Mouse (Mus musculus) liver, adult 2 months (tissue): ENCODE data around the gene Bcl2l11. TPM values are rescaled to one million over a fixed set of nuclear protein-coding genes. Genes with fewer than 3 reads are reported as not detected.

Source experiments
- DNase-seq: peaks from one replicate; pipeline ENCODE4 v3.0.0-alpha.2; 2011; ENCODE audit warnings: low read depth, low spot score; ENCODE audit errors: extremely low read depth
- H3K27ac ChIP-seq: fragments of 200-500 bp; replicated peaks from 2 replicates; pipeline ENCODE4 v1.5.1; 2012; ENCODE audit warnings: low read depth, mild to moderate bottlenecking, control low read depth, inconsistent platforms, low read length; ENCODE audit not compliant: insufficient read depth
- H3K27me3 ChIP-seq: fragments of 200-500 bp; 2 replicates; pipeline ENCODE4 v1.6.1; 2012; ENCODE audit warnings: mild to moderate bottlenecking, moderate library complexity, low read length, inconsistent platforms; ENCODE audit not compliant: control insufficient read depth, insufficient read depth
- H3K36me3 ChIP-seq: fragments of 200-500 bp; 2 replicates; pipeline ENCODE4 v1.6.1; 2012; ENCODE audit warnings: low read length, inconsistent platforms; ENCODE audit not compliant: control insufficient read depth, insufficient read depth
- H3K4me1 ChIP-seq: fragments of 200-500 bp; 2 replicates; pipeline ENCODE4 v1.6.1; 2011; ENCODE audit warnings: low read length; ENCODE audit not compliant: control insufficient read depth, insufficient read depth
- H3K4me3 ChIP-seq: fragments of 200-500 bp; 2 replicates; pipeline ENCODE4 v1.5.1; 2011; ENCODE audit warnings: low read depth, mild to moderate bottlenecking, control low read depth, low read length, moderate library complexity; ENCODE audit not compliant: insufficient read depth
- H3K79me2 ChIP-seq: fragments of 200-500 bp; 2 replicates; pipeline ENCODE4 v1.6.1; 2012; ENCODE audit warnings: inconsistent platforms, mild to moderate bottlenecking, low read length, moderate library complexity; ENCODE audit not compliant: control insufficient read depth, insufficient read depth
- H3K9ac ChIP-seq: fragments of 200-500 bp; 2 replicates; pipeline ENCODE4 v1.6.1; 2012; ENCODE audit warnings: low read depth, mild to moderate bottlenecking, control low read depth, inconsistent platforms, low read length
- CTCF ChIP-seq: fragments of 200-500 bp; IDR thresholded peaks from 2 replicates; pipeline ENCODE4 v1.5.1; 2011; ENCODE audit warnings: low read depth, low read length, control low read depth
- POLR2A ChIP-seq: fragments of 200-500 bp; IDR thresholded peaks from 2 replicates; pipeline ENCODE4 v1.6.1; 2011; ENCODE audit warnings: low read length, control low read depth; ENCODE audit not compliant: insufficient read depth; ENCODE audit errors: extremely low read depth
- WGBS: fragments of 180-500 bp; shearing (Covaris S2); methylation state at CpG from one replicate; pipeline ENCODE4 v1.1.7; 2018; 5-methylcytosine and 5-hydroxymethylcytosine counted together
- polyA plus RNA-seq: library from polyadenylated mRNA; depleted of rRNA; stranded (reverse); fragments of >200 nt; gene quantifications from 2 replicates; pipeline ENCODE4 v1.2.3, GENCODE M21; 2012
- total RNA-seq: library from RNA; depleted of rRNA; stranded (reverse); fragments of >200 nt; gene quantifications from 2 replicates; pipeline ENCODE4 v1.2.3, GENCODE M21; 2014

Bcl2l11 gene
- total and polyA plus RNA-seq, 2 experiments = 2.7 to 4.0 TPM

GRCm38 (mm10) chr2:128102086-128102485 is 23.8 kb upstream of the Bcl2l11 start:
- H3K4me3 ChIP-seq = no peak overlapping the region
- TF ChIP-seq CTCF (no peak), POLR2A (no peak)
- H3K4me1 ChIP-seq = no peaks in the 10 kb centered on the region
- H3K9ac ChIP-seq = no peak overlapping the region
- H3K79me2 ChIP-seq = no peaks in the 10 kb centered on the region
- H3K27ac ChIP-seq = no peak overlapping the region
- no peaks in the 10 kb centered on the region for H3K27me3 ChIP-seq
- WGBS = 86% methylated on average over 9 of the region's 9 CpGs
- H3K36me3 ChIP-seq = no peaks in the 10 kb centered on the region
- no peak for DNase-seq

DNA sequence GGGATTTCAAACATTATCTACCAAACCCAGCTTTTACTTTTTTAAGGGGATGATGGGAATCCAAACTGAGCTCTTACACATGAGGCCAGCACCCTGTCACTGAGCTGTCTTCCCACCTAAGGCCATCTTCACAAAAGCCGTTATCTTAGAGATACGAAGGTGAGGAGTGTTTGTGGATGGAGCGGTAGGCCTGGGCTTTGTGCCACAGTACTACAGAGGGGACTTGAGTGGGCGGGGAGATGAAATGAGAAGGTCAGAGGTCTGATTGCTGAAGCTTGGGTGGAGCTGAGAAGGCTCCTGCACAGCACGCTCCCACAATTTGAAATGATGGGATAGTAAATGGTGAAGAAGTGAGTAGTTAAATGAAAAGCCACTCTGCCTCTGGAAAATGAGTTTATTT is 21.0 kb upstream of the Bcl2l11 start:
- WGBS = 59% methylated on average over 5 of the region's 5 CpGs
- Histone ChIP-seq H3K27ac (no peak overlapping the region), H3K27me3 (no peaks in the 10 kb centered on the region), H3K36me3 (no peaks in the 10 kb centered on the region), H3K4me1 (no peaks in the 10 kb centered on the region), H3K4me3 (no peak overlapping the region), H3K79me2 (no peaks in the 10 kb centered on the region), H3K9ac (no peak overlapping the region)
- no peak for DNase-seq
- no peak for TF ChIP-seq CTCF
- TF ChIP-seq POLR2A = no peak

DNA sequence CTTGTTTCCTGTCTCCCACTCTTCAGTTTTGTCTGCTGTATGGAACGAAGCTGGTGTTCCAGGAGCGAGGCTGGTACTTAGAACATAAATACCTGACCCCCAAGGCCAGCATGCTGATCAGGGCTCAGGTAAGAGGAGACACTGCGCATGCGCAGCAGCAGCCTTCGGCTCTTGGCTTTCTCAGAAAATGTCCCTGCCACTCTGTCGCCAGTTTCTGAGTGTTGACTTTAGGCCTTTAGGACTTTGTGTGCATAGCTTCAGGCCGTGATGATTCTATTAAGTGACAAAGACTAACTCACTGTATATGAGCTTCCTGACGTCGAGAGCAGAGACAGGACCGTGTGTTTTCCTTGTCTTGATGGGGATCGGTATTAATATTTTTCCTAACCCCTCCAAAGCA is 20.2 kb upstream of the Bcl2l11 start:
- no peaks in the 10 kb centered on the region for H3K36me3 ChIP-seq
- TF ChIP-seq CTCF (no peak), POLR2A (no peak)

GRCm38 (mm10) chr2:128111537-128111936 is 14.3 kb upstream of the Bcl2l11 start:
- no peaks in the 10 kb centered on the region for H3K36me3 ChIP-seq
- no peak overlapping the region for H3K4me3 ChIP-seq

More for the DNA sequence above, 20.2 kb upstream of the Bcl2l11 start:
- no peak for DNase-seq
- Histone ChIP-seq H3K27ac (no peak overlapping the region), H3K79me2 (no peaks in the 10 kb centered on the region), H3K9ac (no peak overlapping the region), H3K4me3 (no peak overlapping the region), H3K27me3 (no peaks in the 10 kb centered on the region), H3K4me1 (no peaks in the 10 kb centered on the region)
- WGBS = 76% methylated on average over 11 of the region's 11 CpGs

DNA sequence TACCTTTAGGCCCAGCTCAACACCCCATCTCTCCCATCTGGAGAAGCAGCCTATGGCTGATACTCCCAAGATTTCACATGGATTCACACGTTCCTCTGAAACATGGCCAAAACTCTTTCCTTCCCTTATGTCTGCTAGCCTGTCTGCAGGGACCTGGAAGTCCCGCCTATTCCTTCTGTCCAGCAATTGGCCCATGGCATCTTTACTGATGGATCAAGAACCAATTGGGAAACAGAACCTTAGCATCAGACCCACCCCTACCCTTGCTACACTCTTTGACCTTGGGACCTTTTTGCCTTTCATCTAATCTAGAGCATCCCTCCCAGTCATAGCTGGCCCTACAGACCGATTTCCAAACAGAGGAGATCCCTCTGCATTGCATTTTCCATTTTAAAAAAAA is 11.2 kb upstream of the Bcl2l11 start:
- no peak overlapping the region for H3K27ac ChIP-seq
- no peaks in the 10 kb centered on the region for H3K4me1 ChIP-seq
- no peak for DNase-seq
- WGBS = 77% methylated on average over 3 of the region's 3 CpGs
- H3K4me3 ChIP-seq = no peak overlapping the region
- no peaks in the 10 kb centered on the region for H3K36me3 ChIP-seq
- H3K79me2 ChIP-seq = no peaks in the 10 kb centered on the region
- TF ChIP-seq CTCF = no peak
- TF ChIP-seq POLR2A = no peak
- H3K9ac ChIP-seq = no peak overlapping the region
- no peaks in the 10 kb centered on the region for H3K27me3 ChIP-seq

More at GRCm38 (mm10) chr2:128111537-128111936, 14.3 kb upstream of the Bcl2l11 start:
- Histone ChIP-seq H3K9ac (no peak overlapping the region), H3K27ac (no peak overlapping the region), H3K4me1 (no peaks in the 10 kb centered on the region), H3K27me3 (no peaks in the 10 kb centered on the region), H3K79me2 (no peaks in the 10 kb centered on the region)
- WGBS = 76% methylated on average over 9 of the region's 9 CpGs
- DNase-seq = no peak
- no peak for TF ChIP-seq CTCF
- TF ChIP-seq POLR2A = no peak

DNA sequence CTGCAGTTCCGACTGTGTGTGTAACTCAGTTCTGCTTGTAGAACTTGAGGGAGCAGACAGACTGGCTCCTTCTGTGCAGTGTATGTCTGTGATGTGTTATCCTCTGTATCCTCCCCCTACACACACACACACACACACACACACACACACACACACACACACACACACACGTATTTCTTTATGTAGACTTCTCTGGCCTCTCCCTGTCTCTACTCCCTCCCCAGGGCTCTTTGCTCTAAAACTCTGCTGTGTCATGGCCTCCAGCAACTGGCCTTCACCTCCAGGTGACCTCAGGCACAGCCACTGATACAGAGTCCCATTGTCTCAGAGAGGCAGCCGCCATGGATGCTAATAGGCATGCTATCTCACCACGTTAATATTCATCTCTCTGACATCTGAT is 10.3 kb upstream of the Bcl2l11 start:
- Histone ChIP-seq H3K79me2 (no peaks in the 10 kb centered on the region), H3K27ac (no peak overlapping the region), H3K9ac (no peak overlapping the region), H3K4me1 (no peaks in the 10 kb centered on the region), H3K4me3 (no peak overlapping the region), H3K36me3 (no peaks in the 10 kb centered on the region), H3K27me3 (no peaks in the 10 kb centered on the region)
- TF ChIP-seq CTCF (no peak), POLR2A (no peak)
- 63% methylated on average over 4 of the region's 4 CpGs for WGBS
- no peak for DNase-seq
